Mouse (Mus musculus) spleen, adult 2 months (tissue): Measurements from ENCODE around the gene Med21. TPM values are rescaled to one million over a fixed set of nuclear protein-coding genes. Genes with fewer than 3 reads are reported as not detected.

Experiments
- DNase-seq, 2 experiments: peaks; one replicate each; pipeline versions ENCODE4 v3.0.0 to v3.0.0-alpha.2; 2012 to 2021; ENCODE audit warnings: low spot score in 2 of 2, low read depth in 1 of 2
- H3K27ac ChIP-seq: fragments of 200-500 bp; 2 replicates; pipeline ENCODE4 v1.5.1; 2012; ENCODE audit warnings: low read length, inconsistent platforms; ENCODE audit not compliant: insufficient read depth
- H3K27me3 ChIP-seq: fragments of 200-500 bp; 2 replicates; pipeline ENCODE4 v1.6.1; 2012; ENCODE audit warnings: mild to moderate bottlenecking, moderate library complexity, low read length, inconsistent platforms; ENCODE audit not compliant: control insufficient read depth, insufficient read depth
- H3K36me3 ChIP-seq: fragments of 200-500 bp; 2 replicates; pipeline ENCODE4 v1.6.1; 2012; ENCODE audit warnings: mild to moderate bottlenecking, low read length, inconsistent platforms; ENCODE audit not compliant: control insufficient read depth, insufficient read depth
- H3K4me1 ChIP-seq: fragments of 200-500 bp; 2 replicates; pipeline ENCODE4 v1.6.1; 2011; ENCODE audit warnings: inconsistent platforms; ENCODE audit not compliant: control insufficient read depth, insufficient read depth, insufficient read length
- H3K4me3 ChIP-seq: fragments of 200-500 bp; 2 replicates; pipeline ENCODE4 v1.5.1; 2011; ENCODE audit warnings: mild to moderate bottlenecking, inconsistent platforms; ENCODE audit not compliant: insufficient read depth, insufficient read length; ENCODE audit errors: extremely low read depth
- CTCF ChIP-seq: fragments of 200-500 bp; IDR thresholded peaks from 2 replicates; pipeline ENCODE4 v1.5.1; 2011; ENCODE audit warnings: mild to moderate bottlenecking, inconsistent platforms; ENCODE audit not compliant: insufficient read depth, insufficient read length, insufficient replicate concordance; ENCODE audit errors: extremely low read depth
- POLR2A ChIP-seq: fragments of 200-500 bp; IDR thresholded peaks from 2 replicates; pipeline ENCODE4 v1.6.1; 2011; ENCODE audit warnings: low read depth, low read length, inconsistent platforms
- WGBS: fragments of 180-500 bp; shearing (Covaris S2); methylation state at CpG from one replicate; pipeline ENCODE4 v1.1.7; 2018; 5-methylcytosine and 5-hydroxymethylcytosine counted together
- polyA plus RNA-seq: library from polyadenylated mRNA; depleted of rRNA; stranded (reverse); fragments of >200 nt; gene quantifications from 2 replicates; pipeline ENCODE4 v1.2.3, GENCODE M21; 2012; rRNA removed

Med21 gene
- polyA plus RNA-seq, 1 experiment: 13.4 TPM

DNA sequence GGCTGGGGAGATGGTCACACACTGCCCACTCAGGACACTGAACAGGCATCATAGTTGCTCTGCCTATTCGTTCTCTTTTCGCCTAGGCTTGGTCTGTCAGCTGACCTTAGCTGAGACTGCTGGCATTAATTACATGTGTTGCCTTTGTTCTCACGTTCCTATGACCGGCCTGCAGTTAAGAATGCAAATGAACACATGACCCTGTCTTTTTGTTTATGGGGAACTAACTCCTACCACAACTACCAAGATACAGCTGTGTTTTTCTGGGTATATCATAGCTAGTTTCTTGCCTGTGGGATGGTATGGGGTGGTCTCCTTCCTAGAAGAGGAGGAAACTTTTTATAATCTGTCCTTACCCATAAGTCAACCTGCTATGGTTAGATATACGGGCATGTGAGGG is 46.5 kb downstream of the Med21 start:
- H3K4me3 ChIP-seq: no peak overlapping the region
- no peaks in the 10 kb centered on the region for H3K27me3 ChIP-seq
- no peak for TF ChIP-seq POLR2A

DNA sequence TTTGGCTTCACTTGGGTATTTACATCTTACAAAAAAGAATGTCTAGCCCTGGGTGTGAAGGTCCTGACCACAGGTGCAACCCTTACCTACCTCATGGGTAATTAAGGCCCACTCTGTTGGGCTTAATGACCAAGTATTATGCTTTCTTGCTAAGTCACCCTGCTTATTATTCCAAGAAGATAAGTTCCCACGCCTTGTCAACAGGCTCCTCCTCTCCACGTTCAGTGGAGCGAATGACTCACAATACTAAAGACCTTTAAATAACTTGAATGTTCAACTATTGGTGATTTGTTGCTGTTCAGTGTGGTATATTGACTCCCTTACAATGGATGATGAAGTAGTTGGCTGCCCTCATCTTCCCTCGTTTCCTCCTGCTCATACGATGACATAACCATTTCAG is 55.4 kb downstream of the Med21 start:
- no peaks in the 10 kb centered on the region for H3K27me3 ChIP-seq
- WGBS: 66% methylated on average over 5 of the region's 5 CpGs
- peaks cover 2% of the 10 kb centered on the region; the same call in 1 of the 2 replicates for H3K4me1 ChIP-seq
- H3K27ac ChIP-seq: no peak overlapping the region
- no peak for DNase-seq
- TF ChIP-seq POLR2A (no peak), CTCF (no peak)
- H3K36me3 ChIP-seq: no peaks in the 10 kb centered on the region
- no peak overlapping the region for H3K4me3 ChIP-seq

More for the DNA sequence above, 46.5 kb downstream of the Med21 start:
- H3K36me3 ChIP-seq: no peaks in the 10 kb centered on the region
- DNase-seq: no peak
- H3K27ac ChIP-seq: no peak overlapping the region
- H3K4me1 ChIP-seq: no peaks in the 10 kb centered on the region
- WGBS: 83% methylated on average over 5 of the region's 5 CpGs

DNA sequence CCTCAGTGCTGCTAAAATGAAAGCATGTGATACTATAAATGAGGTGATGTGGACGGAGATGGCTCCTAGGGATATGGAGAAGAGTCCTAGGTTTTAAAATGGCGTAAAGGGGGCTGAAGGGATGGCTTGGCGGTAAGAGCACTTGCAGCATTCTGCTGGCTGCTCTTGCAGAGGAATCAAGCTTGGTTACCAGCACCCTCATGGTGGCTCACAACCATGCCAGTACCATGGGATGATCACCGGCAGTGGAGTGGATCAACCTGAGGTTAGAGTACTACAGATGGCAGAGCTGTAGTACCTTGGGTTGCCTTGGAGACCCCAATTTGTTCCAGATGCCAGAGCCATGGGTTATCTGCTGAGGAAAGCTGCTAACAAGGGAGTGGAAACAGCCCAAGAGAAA is 56.0 kb downstream of the Med21 start:
- DNase-seq: no peak
- TF ChIP-seq CTCF (no peak), POLR2A (no peak)
- H3K4me3 ChIP-seq: no peak overlapping the region
- 81% methylated on average over 4 of the region's 4 CpGs for WGBS
- no peaks in the 10 kb centered on the region for H3K27me3 ChIP-seq
- peaks cover 2% of the 10 kb centered on the region; the same call in 1 of the 2 replicates for H3K4me1 ChIP-seq
- H3K27ac ChIP-seq: no peak overlapping the region
- H3K36me3 ChIP-seq: no peaks in the 10 kb centered on the region

Other genes starting within 250 kb of the Med21 start
- gene Itpr2, start 140.3 kb upstream of the Med21 start, polyA plus RNA-seq: 18.0 and 19.5 TPM in 2 replicates
- gene Fgfr1op2, start 65.3 kb upstream of the Med21 start, polyA plus RNA-seq: 58.6 and 72.9 TPM in 2 replicates
- gene Ints13, start 64.7 kb upstream of the Med21 start, polyA plus RNA-seq: 10.2 and 11.3 TPM in 2 replicates
- gene Tm7sf3, start 277 bp downstream of the Med21 start, polyA plus RNA-seq: 8.5 and 9.2 TPM in 2 replicates
- gene Stk38l, start 82.4 kb downstream of the Med21 start, polyA plus RNA-seq: 1.2 and 1.4 TPM in 2 replicates
- 1.4 TPM in 2 replicates for gene Arntl2, start 153.5 kb downstream of the Med21 start, polyA plus RNA-seq
- gene Smco2, start 207.6 kb downstream of the Med21 start, polyA plus RNA-seq: not detected in 2 replicates
- 5.3 and 5.4 TPM in 2 replicates for gene Ppfibp1, start 245.9 kb downstream of the Med21 start, polyA plus RNA-seq